Mouse (Mus musculus): ENCODE measurements around the gene Hist4h4.

GRCm38 (mm10) chr6:136792884-136793758 lies 11.1 kb downstream of the Hist4h4 start:
- no peak for TF ChIP-seq CTCF (IDR thresholded peaks at IDR 0.05; ENCODE audit: borderline replicate concordance, insufficient read depth, low read depth, low read length)
- TF ChIP-seq POLR2A (IDR thresholded peaks at IDR 0.05; ENCODE audit: borderline replicate concordance, insufficient read depth, low read length): no peak

All from cerebellum, adult 2 months (tissue).